Mouse (Mus musculus) spleen, adult 2 months (tissue): ENCODE data around the gene Rbfox1.

ENCODE experiments used
- CTCF ChIP-seq: fragments of 200-500 bp; IDR thresholded peaks from 2 replicates; pipeline ENCODE4 v1.5.1; 2011; ENCODE audit warnings: mild to moderate bottlenecking, inconsistent platforms; ENCODE audit not compliant: insufficient read depth, insufficient read length, insufficient replicate concordance; ENCODE audit errors: extremely low read depth
- POLR2A ChIP-seq: fragments of 200-500 bp; IDR thresholded peaks from 2 replicates; pipeline ENCODE4 v1.6.1; 2011; ENCODE audit warnings: low read depth, low read length, inconsistent platforms

DNA sequence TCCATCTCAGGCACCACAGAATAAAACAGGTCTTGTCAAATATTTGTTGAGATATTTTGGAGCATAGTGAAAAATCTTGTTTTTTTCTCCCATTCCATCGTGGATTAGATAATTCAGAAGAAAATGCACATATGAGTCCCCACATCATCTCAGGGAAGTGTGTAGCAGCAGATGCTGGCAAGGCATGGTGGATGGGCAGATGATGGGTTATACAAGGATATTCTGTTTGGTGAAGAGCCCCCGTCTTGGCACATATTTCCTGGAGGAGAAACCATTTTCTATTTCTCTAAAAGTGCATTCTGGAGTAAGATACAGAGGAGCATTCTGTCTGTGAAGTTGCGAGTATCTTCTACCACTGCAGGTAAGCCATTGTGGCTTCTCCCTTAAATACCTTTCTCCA lies 495.8 kb downstream of the Rbfox1 start:
- no peak for TF ChIP-seq POLR2A
- TF ChIP-seq CTCF = no peak
